Mouse (Mus musculus): Measurements from ENCODE around the gene Sap18b. TPM values are rescaled to one million over a fixed set of nuclear protein-coding genes. Genes with fewer than 3 reads are reported as not detected.

Gene Sap18b
- total RNA-seq (2023): 10 to 100 TPM; 69.6 to 75.5 TPM

GRCm38 (mm10) chr8:95825162-95825561 is at the start of gene Sap18b:
TSS of gene Sap18b (plus strand) at chr8:95825346.

DNA sequence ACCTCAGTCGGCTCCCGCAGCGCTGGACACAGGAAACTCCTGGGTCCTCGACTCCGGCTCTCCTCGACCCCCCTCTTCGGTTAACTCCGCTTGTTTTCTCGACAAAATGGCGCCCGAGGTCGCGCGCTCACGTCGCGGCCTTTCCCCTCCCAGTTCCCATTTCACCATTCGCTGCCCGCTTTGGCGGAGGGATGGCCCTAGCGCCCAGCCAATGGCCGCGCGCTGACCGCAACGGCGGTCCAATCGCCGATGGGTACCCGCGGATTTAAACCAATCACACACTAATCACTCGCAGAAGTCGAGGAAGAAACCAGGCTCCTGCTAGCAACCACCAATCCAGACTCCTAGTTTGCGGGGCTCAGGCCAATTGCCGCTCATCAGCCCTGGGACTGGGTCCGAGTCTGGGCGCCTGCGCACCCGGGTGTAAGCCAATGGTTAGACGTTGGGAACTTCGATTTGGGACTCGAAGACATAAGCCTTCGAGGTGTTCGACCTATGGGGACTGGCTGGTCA is 17.8 kb upstream of the Sap18b start, which contains the start of gene Cnot1:
Cnot1 (minus strand) TSS at position 134 of the 513 bp plus-strand sequence.

GRCm38 (mm10) chr8:95853102-95853843 is 28.1 kb downstream of the Sap18b start, which contains the start of gene Slc38a7:
TSS of gene Slc38a7 (minus strand) at chr8:95853539.

Other genes with a start within 250 kb of the Sap18b start
- gene Prss54, start 249.0 kb upstream of the Sap18b start, total RNA-seq (2023): not detected
- 1 to 10 TPM; 6.0 to 6.6 TPM for gene Gins3, start 191.9 kb upstream of the Sap18b start, total RNA-seq (2023)
- under 1 TPM in 1 of 2 experiments, not detected in 1; 0.13 TPM for gene Ndrg4, start 148.4 kb upstream of the Sap18b start, total RNA-seq (2023)
- 1 to 10 TPM; 7.9 to 8.2 TPM for gene Setd6, start 109.5 kb upstream of the Sap18b start, total RNA-seq (2023)
- gene Cnot1, start 17.9 kb upstream of the Sap18b start, total RNA-seq (2023): 100 to 1,000 TPM; 194 to 200 TPM
- gene Slc38a7, start 28.2 kb downstream of the Sap18b start, total RNA-seq (2023): 1 to 10 TPM; 7.6 to 9.6 TPM
- 10 to 100 TPM; 73.9 to 78.1 TPM for gene Got2, start 63.2 kb downstream of the Sap18b start, total RNA-seq (2023)

Data from neutrophil, adult 59 days (primary cell).